Mouse (Mus musculus) midbrain, embryonic 13.5 days (tissue): Measurements from ENCODE around the gene Nfkbie. TPM values are rescaled to one million over a fixed set of nuclear protein-coding genes. Genes with fewer than 3 reads are reported as not detected.

Experiments
- ATAC-seq: fragments of 200-750 bp; cut with Nextera tagmentation; 2 replicates; pipeline ENCODE4 v1.8.0; 2017; ENCODE audit warnings: mild to moderate bottlenecking, moderate TSS enrichment, moderate library complexity
- H3K27ac ChIP-seq: fragments of 300-500 bp; sonication (generic); 2 replicates; pipeline ENCODE4 v1.5.1; 2015; ENCODE audit warnings: inconsistent platforms, mild to moderate bottlenecking, moderate library complexity
- H3K27me3 ChIP-seq: fragments of 300-500 bp; sonication (generic); 2 replicates; pipeline ENCODE4 v1.6.1; 2015; ENCODE audit warnings: mild to moderate bottlenecking, inconsistent platforms
- H3K36me3 ChIP-seq: fragments of 300-500 bp; sonication (generic); 2 replicates; pipeline ENCODE4 v1.6.1; 2015; ENCODE audit warnings: mild to moderate bottlenecking, inconsistent platforms
- H3K4me1 ChIP-seq: fragments of 300-500 bp; sonication (generic); replicated peaks from 2 replicates; pipeline ENCODE4 v1.6.1; 2015; ENCODE audit warnings: inconsistent platforms
- H3K4me2 ChIP-seq: fragments of 300-500 bp; sonication (generic); replicated peaks from 2 replicates; pipeline ENCODE4 v1.6.1; 2015; ENCODE audit warnings: moderate library complexity, mild to moderate bottlenecking, inconsistent platforms
- H3K4me3 ChIP-seq: fragments of 300-500 bp; sonication (generic); replicated peaks from 2 replicates; pipeline ENCODE4 v1.5.1; 2015; ENCODE audit warnings: mild to moderate bottlenecking, inconsistent platforms
- H3K9ac ChIP-seq: fragments of 300-500 bp; sonication (generic); replicated peaks from 2 replicates; pipeline ENCODE4 v1.6.1; 2015; ENCODE audit warnings: mild to moderate bottlenecking, inconsistent platforms
- H3K9me3 ChIP-seq: fragments of 300-500 bp; sonication (generic); 2 replicates; pipeline ENCODE4 v1.6.1; 2016; ENCODE audit warnings: mild to moderate bottlenecking, inconsistent platforms
- WGBS: fragments of 180-500 bp; shearing (Covaris S2); methylation state at CpG from one replicate; pipeline ENCODE4 v1.1.7; 2015; 5-methylcytosine and 5-hydroxymethylcytosine counted together
- polyA plus RNA-seq: library from polyadenylated mRNA; unstranded; fragments of >200 nt; fragmentation: Nextera tagmentation; extraction: Ambion mirVana; gene quantifications from 2 replicates; pipeline ENCODE4 v1.2.1, GENCODE M21; 2015

Gene Nfkbie
- polyA plus RNA-seq, 1 experiment from 2014 or later = 7.1 TPM

GRCm38 (mm10) chr17:45544001-45544872, 11.3 kb upstream of the Nfkbie start:
- peaks cover 71% of the 10 kb centered on the region for H3K27me3 ChIP-seq
- 0 out of 2 replicates have a peak overlapping the region, but pooled peaks have one; percentile 14 for H3K27ac ChIP-seq
- H3K36me3 ChIP-seq = peaks cover 35% of the 10 kb centered on the region
- H3K9ac ChIP-seq = peak overlapping the region; percentile 44
- peaks cover 51% of the 10 kb centered on the region for H3K4me1 ChIP-seq
- no peaks in the 10 kb centered on the region for H3K9me3 ChIP-seq
- peak overlapping the region; percentile 20 for H3K4me3 ChIP-seq
- 8% methylated on average over 24 of the region's 24 CpGs for WGBS
- 0 out of 2 replicates have a peak, but pooled peaks have one; percentile 2 for ATAC-seq
- peak overlapping the region; percentile 44 for H3K4me2 ChIP-seq

DNA sequence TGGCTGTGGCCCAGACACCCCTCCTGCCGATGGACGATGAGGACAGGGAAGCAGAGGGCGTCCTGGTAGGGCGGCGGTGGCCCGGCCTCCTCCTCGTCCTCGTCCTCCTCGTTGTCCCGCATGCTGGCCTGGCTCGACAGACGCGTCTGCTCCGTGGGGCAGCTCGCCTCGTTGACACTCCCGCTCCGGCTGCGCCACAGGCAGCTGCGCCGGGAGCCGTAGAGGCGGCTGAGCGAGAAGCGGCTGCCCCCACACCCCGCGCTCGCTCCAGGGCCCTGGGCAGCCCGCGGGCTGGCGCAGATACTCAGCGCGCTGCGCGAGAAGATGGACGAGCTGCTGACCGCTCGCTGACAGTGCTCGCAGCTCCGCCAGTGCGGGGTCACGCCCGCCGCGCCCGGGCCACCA, 10.6 kb upstream of the Nfkbie start:
- Histone ChIP-seq H3K27ac (no peak overlapping the region), H3K9ac (peak overlapping the region; percentile 44), H3K4me3 (peak overlapping the region; percentile 20), H3K27me3 (peaks cover 64% of the 10 kb centered on the region), H3K4me1 (peaks cover 53% of the 10 kb centered on the region), H3K4me2 (peak overlapping the region; percentile 44), H3K36me3 (peaks cover 35% of the 10 kb centered on the region), H3K9me3 (no peaks in the 10 kb centered on the region)
- ATAC-seq = no peak
- WGBS = 3% methylated on average over 45 of the region's 46 CpGs

GRCm38 (mm10) chr17:45545278-45545961, 10.1 kb upstream of the Nfkbie start:
- peak overlapping the region; percentile 44 for H3K9ac ChIP-seq
- peak overlapping the region; percentile 44 for H3K4me2 ChIP-seq
- no peak for ATAC-seq
- peaks cover 59% of the 10 kb centered on the region for H3K4me1 ChIP-seq
- H3K27ac ChIP-seq = no peak overlapping the region
- no peaks in the 10 kb centered on the region for H3K9me3 ChIP-seq
- peaks cover 35% of the 10 kb centered on the region for H3K36me3 ChIP-seq
- peak overlapping the region; percentile 20 for H3K4me3 ChIP-seq
- WGBS = 10% methylated on average over 74 of the region's 74 CpGs
- peaks cover 59% of the 10 kb centered on the region for H3K27me3 ChIP-seq

GRCm38 (mm10) chr17:45546941-45547340, 8.6 kb upstream of the Nfkbie start:
- Histone ChIP-seq H3K9ac (peak overlapping the region; percentile 28; the same call in 1 of the 2 replicates), H3K27me3 (peaks cover 52% of the 10 kb centered on the region), H3K36me3 (peaks cover 35% of the 10 kb centered on the region), H3K9me3 (no peaks in the 10 kb centered on the region), H3K4me1 (peaks cover 70% of the 10 kb centered on the region), H3K4me3 (no peak overlapping the region), H3K27ac (no peak overlapping the region), H3K4me2 (peak overlapping the region; percentile 7; the same call in 1 of the 2 replicates)
- ATAC-seq = no peak
- WGBS = 69% methylated on average over 16 of the region's 16 CpGs

DNA sequence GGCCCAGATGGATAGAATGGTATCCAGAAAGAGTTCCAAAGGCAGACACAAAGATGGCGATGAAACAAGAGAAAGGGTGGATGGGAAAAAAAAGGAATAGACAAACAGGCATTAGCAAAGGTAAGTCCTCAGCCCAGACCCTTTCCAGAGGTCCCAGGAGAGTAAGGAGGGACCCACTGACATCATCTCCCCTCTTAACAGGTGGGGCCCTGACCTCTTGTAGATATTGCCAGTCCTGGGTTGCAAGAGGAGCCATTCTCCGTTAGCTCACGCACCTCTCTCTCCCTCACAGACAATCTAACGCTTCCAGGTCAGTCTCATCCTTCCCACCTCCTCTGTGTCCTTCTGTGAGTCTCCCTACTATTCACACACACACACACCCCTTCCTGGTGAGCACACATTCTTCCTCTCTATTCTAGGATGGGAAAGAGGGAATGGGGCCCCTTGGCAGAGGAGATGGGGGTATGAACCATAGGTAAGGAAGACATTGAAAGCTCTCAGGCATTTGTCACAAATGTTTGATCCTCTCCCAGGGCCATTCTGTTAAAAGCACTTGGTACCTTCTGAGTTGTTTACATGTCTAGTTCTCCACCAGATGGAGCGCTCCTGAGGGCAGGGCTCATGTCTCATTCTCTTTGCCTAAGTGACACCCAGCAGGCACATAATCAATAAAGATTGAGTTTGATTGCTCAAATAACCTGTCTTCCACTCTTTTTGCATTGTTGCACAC, 7.9 kb upstream of the Nfkbie start:
- peaks cover 50% of the 10 kb centered on the region for H3K27me3 ChIP-seq
- no peak overlapping the region for H3K27ac ChIP-seq
- H3K9me3 ChIP-seq = no peaks in the 10 kb centered on the region
- no peak overlapping the region; the same call in 1 of the 2 replicates for H3K9ac ChIP-seq
- H3K4me1 ChIP-seq = peaks cover 72% of the 10 kb centered on the region
- peak overlapping the region; percentile 68 for H3K4me2 ChIP-seq
- H3K36me3 ChIP-seq = peaks cover 35% of the 10 kb centered on the region
- no peak for ATAC-seq
- 75% methylated on average over 5 of the region's 5 CpGs for WGBS
- peak overlapping the region; percentile 87 for H3K4me3 ChIP-seq

- H3K27me3 ChIP-seq = peaks cover 41% of the 10 kb centered on the region
- H3K9ac ChIP-seq = peak overlapping the region; percentile 99
- peak overlapping the region; percentile 96 for H3K27ac ChIP-seq
- H3K9me3 ChIP-seq = no peaks in the 10 kb centered on the region
- H3K36me3 ChIP-seq = peaks cover 32% of the 10 kb centered on the region
- peak overlapping the region; percentile 87 for H3K4me3 ChIP-seq
- peak; percentile 74 for ATAC-seq
- H3K4me2 ChIP-seq = peak overlapping the region; percentile 68
- H3K4me1 ChIP-seq = peaks cover 63% of the 10 kb centered on the region
- 2% methylated on average over 43 of the region's 68 CpGs for WGBS
Observed at GRCm38 (mm10) chr17:45548541-45549512, 6.7 kb upstream of the Nfkbie start.

- Histone ChIP-seq H3K36me3 (peaks cover 23% of the 10 kb centered on the region), H3K4me3 (peak within 1 kb of the TSS; percentile 87), H3K9me3 (no peaks in the 10 kb centered on the region), H3K27me3 (peaks cover 35% of the 10 kb centered on the region), H3K9ac (peak within 1 kb of the TSS; percentile 99), H3K4me2 (peak within 1 kb of the TSS; percentile 68), H3K27ac (peak within 1 kb of the TSS; percentile 96), H3K4me1 (peaks cover 55% of the 10 kb centered on the region)
- WGBS = 0% methylated on average over 18 of the region's 29 CpGs
- ATAC-seq = peak; percentile 31
Observed at GRCm38 (mm10) chr17:45549617-45550181, 5.8 kb upstream of the Nfkbie start, which contains the start of gene Tmem151b. TSS of gene Tmem151b (minus strand) at chr17:45549677.

GRCm38 (mm10) chr17:45550253-45550652, 5.2 kb upstream of the Nfkbie start:
- H3K4me3 ChIP-seq = peak overlapping the region; percentile 87
- peaks cover 17% of the 10 kb centered on the region for H3K36me3 ChIP-seq
- H3K9ac ChIP-seq = peak overlapping the region; percentile 99; the same call in 1 of the 2 replicates
- peak overlapping the region; percentile 68 for H3K4me2 ChIP-seq
- peaks cover 53% of the 10 kb centered on the region for H3K4me1 ChIP-seq
- H3K27ac ChIP-seq = no peak overlapping the region
- no peak; the same call in 1 of the 2 replicates for ATAC-seq
- WGBS = 28% methylated on average over 5 of the region's 5 CpGs
- H3K27me3 ChIP-seq = peaks cover 30% of the 10 kb centered on the region
- H3K9me3 ChIP-seq = no peaks in the 10 kb centered on the region

DNA sequence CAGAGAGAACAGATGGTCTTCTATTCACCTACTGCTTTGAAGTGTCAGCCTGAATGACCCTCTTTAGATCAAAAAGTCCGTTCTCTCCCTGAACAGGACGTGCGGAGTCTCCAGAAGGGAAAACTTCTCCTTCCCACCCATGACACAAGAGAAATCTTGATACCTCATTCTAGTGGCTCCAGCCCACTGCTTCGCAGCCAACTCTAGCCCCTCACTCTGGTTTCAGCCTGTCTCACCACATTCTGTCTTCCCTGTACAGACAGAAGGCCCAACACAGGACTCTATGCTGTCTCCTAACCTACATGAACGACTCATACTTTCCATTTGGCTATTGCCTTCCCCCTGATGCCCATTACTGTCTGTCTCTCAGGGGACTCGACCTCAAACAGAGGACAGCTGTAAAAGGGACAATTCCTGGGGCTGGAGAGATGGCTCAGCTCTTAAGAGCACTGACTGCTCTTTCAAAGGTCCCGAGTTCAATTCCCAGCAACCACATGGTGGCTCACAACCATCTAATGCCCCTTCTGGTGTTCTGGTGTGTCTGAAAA, 4.2 kb upstream of the Nfkbie start:
- Histone ChIP-seq H3K4me1 (peaks cover 51% of the 10 kb centered on the region), H3K27ac (peak overlapping the region; percentile 31; the same call in 1 of the 2 replicates)
- 42% methylated on average over 7 of the region's 7 CpGs for WGBS

DNA sequence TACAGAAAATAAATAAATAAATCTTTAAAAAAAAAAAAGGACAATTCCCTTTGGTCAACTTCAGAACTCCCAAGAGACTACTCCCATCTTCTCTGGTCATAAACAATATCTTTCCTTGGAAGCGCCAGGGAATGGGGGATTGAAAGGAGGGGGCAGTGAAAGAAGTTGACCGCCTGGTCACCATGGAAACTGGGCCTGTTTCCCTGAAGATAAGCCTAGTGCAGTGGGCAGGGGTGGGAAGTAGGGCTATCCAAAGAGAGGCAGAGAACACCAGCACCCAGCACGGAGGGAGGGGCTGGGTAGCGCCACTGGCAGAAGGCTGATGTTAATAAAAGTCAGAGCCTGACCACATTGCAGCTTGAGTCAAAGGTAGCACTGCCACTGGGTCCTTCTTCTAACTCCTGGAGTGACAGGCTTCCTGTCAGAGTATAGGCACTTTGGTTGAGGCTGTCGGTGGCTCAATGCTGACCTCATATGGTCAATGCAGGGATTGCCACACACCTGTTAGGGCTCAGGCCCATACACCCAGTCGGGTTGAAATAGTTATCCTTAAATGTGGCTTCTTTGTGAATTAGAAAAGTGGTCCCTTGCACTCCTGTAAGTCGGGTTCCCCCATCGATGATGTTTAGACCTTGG, 3.6 kb upstream of the Nfkbie start:
- ATAC-seq = peak; percentile 16; the same call in 1 of the 2 replicates
- H3K4me2 ChIP-seq = 0 out of 2 replicates have a peak overlapping the region, but pooled peaks have one; percentile 5
- H3K4me1 ChIP-seq = peaks cover 54% of the 10 kb centered on the region
- no peak overlapping the region for H3K4me3 ChIP-seq
- WGBS = 4% methylated on average over 8 of the region's 8 CpGs
- H3K9me3 ChIP-seq = no peaks in the 10 kb centered on the region
- H3K36me3 ChIP-seq = peaks cover 1% of the 10 kb centered on the region
- H3K9ac ChIP-seq = no peak overlapping the region
- H3K27me3 ChIP-seq = peaks cover 20% of the 10 kb centered on the region
- no peak overlapping the region for H3K27ac ChIP-seq

More for the DNA sequence above, 4.2 kb upstream of the Nfkbie start:
- H3K4me2 ChIP-seq = no peak overlapping the region
- H3K9me3 ChIP-seq = no peaks in the 10 kb centered on the region
- no peak overlapping the region for H3K9ac ChIP-seq
- ATAC-seq = no peak
- H3K4me3 ChIP-seq = no peak overlapping the region
- peaks cover 20% of the 10 kb centered on the region for H3K27me3 ChIP-seq
- H3K36me3 ChIP-seq = peaks cover 7% of the 10 kb centered on the region
